22 mouse cellular contexts compared by ENCODE assay signal in the genomic region with DNA sequence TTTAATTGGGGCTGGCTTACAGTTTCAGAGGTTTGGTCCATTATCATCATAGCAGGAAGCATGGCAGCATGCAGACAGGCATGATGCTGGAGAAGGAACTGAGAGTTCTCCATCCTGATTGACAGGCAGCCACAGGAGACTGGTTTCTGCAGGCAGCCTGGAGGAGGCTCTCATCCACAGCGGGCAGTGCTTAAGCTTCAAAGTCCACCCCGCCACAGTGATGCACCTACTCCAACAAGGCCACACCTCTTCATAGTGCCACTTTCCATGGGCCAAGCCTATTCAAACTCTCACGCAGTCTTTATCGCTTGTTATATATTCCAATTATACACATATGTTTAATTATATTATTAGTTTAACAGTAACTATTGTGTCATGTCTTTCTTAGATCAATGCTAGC. TPM values are rescaled to one million over a fixed set of nuclear protein-coding genes. Genes with fewer than 3 reads are reported as not detected.
"Had no signal": no experiment of that assay in that cellular context is flagged by ENCODE, and none has a peak within 500 bp of the region (broad histone marks: within the 10 kb centered on the region; RNA-seq: fewer than 3 reads in every experiment).

No protein-coding gene starts in this region.

- H3K4me1 ChIP-seq: lung, embryonic 15.5 days; stomach, embryonic 15.5 days had no signal

- H3K4me2 ChIP-seq: lung, embryonic 15.5 days; midbrain, embryonic 11.5 days; midbrain, embryonic 13.5 days; midbrain, embryonic 15.5 days; neural tube, embryonic 12.5 days; stomach, embryonic 15.5 days had no signal

- DNase-seq: lung, adult 2 months; lung, postnatal 14 days; lung, postnatal 36 days; right cerebral cortex, postnatal 14 days; thymus, adult 18-20 months; thymus, postnatal 14 days; thymus, postnatal 36 days had no signal

- H3K9ac ChIP-seq: lung, embryonic 15.5 days; midbrain, embryonic 13.5 days; midbrain, embryonic 15.5 days; neural tube, embryonic 12.5 days; stomach, embryonic 15.5 days had no signal

- H3K27me3 ChIP-seq: lung, embryonic 15.5 days; midbrain, embryonic 13.5 days; midbrain, embryonic 15.5 days; neural tube, embryonic 12.5 days; stomach, embryonic 15.5 days had no signal

- H3K36me3 ChIP-seq: lung, embryonic 15.5 days; midbrain, embryonic 13.5 days; midbrain, embryonic 15.5 days; neural tube, embryonic 12.5 days; stomach, embryonic 15.5 days had no signal

- H3K4me3 ChIP-seq: lung, embryonic 15.5 days; megakaryocyte, embryonic 14.5 days; midbrain, embryonic 13.5 days; midbrain, embryonic 15.5 days; neural tube, embryonic 12.5 days; stomach, embryonic 15.5 days had no signal

- H3K9me3 ChIP-seq: lung, embryonic 15.5 days; megakaryocyte, embryonic 14.5 days; midbrain, embryonic 13.5 days; midbrain, embryonic 15.5 days; neural tube, embryonic 12.5 days; stomach, embryonic 15.5 days had no signal

- H3K27ac ChIP-seq: lung, embryonic 15.5 days; macrophage; midbrain, embryonic 13.5 days; midbrain, embryonic 15.5 days; neural tube, embryonic 12.5 days; stomach, embryonic 15.5 days had no signal

- ATAC-seq: lung, postnatal 0 days; midbrain, embryonic 13.5 days; midbrain, embryonic 15.5 days had no signal

RNA-seq across cellular contexts. Expression of gene Anapc15-ps, which starts 18.1 kb away (rescaled TPM):
- total RNA-seq: midbrain, postnatal 0 days; monocyte, adult 5-6 weeks; neutrophil, adult 5-6 weeks had no signal
- polyA plus RNA-seq: lung, adult 2 months; lung, postnatal 0 days; midbrain, embryonic 11.5 days; midbrain, embryonic 13.5 days; midbrain, embryonic 15.5 days; midbrain, postnatal 0 days; neural tube, embryonic 12.5 days; neural tube, embryonic 14.5 days; spleen, adult 2 months; thymus, postnatal 0 days had no signal
